Mouse (Mus musculus): ENCODE measurements around the gene Igf1r. TPM values are rescaled to one million over a fixed set of nuclear protein-coding genes. Genes with fewer than 3 reads are reported as not detected.

Gene Igf1r
- polyA plus RNA-seq, 1 experiment from 2014 or later = 6.8 TPM

- no peaks in the 10 kb centered on the region for H3K36me3 ChIP-seq (ENCODE audit: control insufficient read depth, insufficient read depth, low read length)
- H3K27ac ChIP-seq (replicated peaks) = no peak overlapping the region
- no peak overlapping the region for H3K4me3 ChIP-seq (ENCODE audit: low read depth, low read length)
- no peaks in the 10 kb centered on the region for H3K27me3 ChIP-seq (ENCODE audit: control insufficient read depth, insufficient read depth, low read length)
- 50% methylated on average over 5 of the region's 5 CpGs for WGBS
- no peaks in the 10 kb centered on the region for H3K4me1 ChIP-seq (replicated peaks; ENCODE audit: control insufficient read depth, insufficient read depth)
- H3K4me2 ChIP-seq (replicated peaks; ENCODE audit: low read depth) = no peak overlapping the region
- TF ChIP-seq EP300 (optimal IDR thresholded peaks at IDR 0.05) = no peak
- TF ChIP-seq CTCF (IDR thresholded peaks at IDR 0.05; ENCODE audit: low read depth) = no peak
- no peak for ATAC-seq (ENCODE audit: low FRiP score, low TSS enrichment)
- no peak for DNase-seq (ENCODE audit: low spot score)
- no peaks in the 10 kb centered on the region for H3K9me3 ChIP-seq (ENCODE audit: control insufficient read depth, low read length)
- no peak overlapping the region for H3K9ac ChIP-seq (ENCODE audit: low read length)
Observed at GRCm38 (mm10) chr7:68119605-68120004, 167.0 kb downstream of the Igf1r start.

GRCm38 (mm10) chr7:68122418-68122817, 169.8 kb downstream of the Igf1r start:
- no peaks in the 10 kb centered on the region for H3K27me3 ChIP-seq (ENCODE audit: control insufficient read depth, insufficient read depth, low read length)
- no peaks in the 10 kb centered on the region for H3K4me1 ChIP-seq (replicated peaks; ENCODE audit: control insufficient read depth, insufficient read depth)
- H3K36me3 ChIP-seq (ENCODE audit: control insufficient read depth, insufficient read depth, low read length) = no peaks in the 10 kb centered on the region
- no peak overlapping the region for H3K9ac ChIP-seq (ENCODE audit: low read length)
- DNase-seq (ENCODE audit: low spot score) (no peak), ATAC-seq (ENCODE audit: low FRiP score, low TSS enrichment) (no peak)
- 34% methylated on average over 3 of the region's 3 CpGs for WGBS
- TF ChIP-seq EP300 (optimal IDR thresholded peaks at IDR 0.05) = no peak
- no peak for TF ChIP-seq CTCF (IDR thresholded peaks at IDR 0.05; ENCODE audit: low read depth)
- no peak overlapping the region for H3K4me3 ChIP-seq (ENCODE audit: low read depth, low read length)
- no peaks in the 10 kb centered on the region for H3K9me3 ChIP-seq (ENCODE audit: control insufficient read depth, low read length)
- H3K27ac ChIP-seq (replicated peaks) = no peak overlapping the region
- H3K4me2 ChIP-seq (replicated peaks; ENCODE audit: low read depth) = no peak overlapping the region

- ATAC-seq (ENCODE audit: low FRiP score, low TSS enrichment) = no peak
- H3K4me1 ChIP-seq (replicated peaks; ENCODE audit: control insufficient read depth, insufficient read depth) = 0 out of 2 replicates have a peak, but pooled peaks cover 3% of the 10 kb centered on the region
- TF ChIP-seq CTCF (IDR thresholded peaks at IDR 0.05; ENCODE audit: low read depth) (no peak), EP300 (optimal IDR thresholded peaks at IDR 0.05) (no peak)
- no peak overlapping the region for H3K9ac ChIP-seq (ENCODE audit: low read length)
- H3K4me3 ChIP-seq (ENCODE audit: low read depth, low read length) = no peak overlapping the region
- H3K4me2 ChIP-seq (replicated peaks; ENCODE audit: low read depth) = no peak overlapping the region
- H3K36me3 ChIP-seq (ENCODE audit: control insufficient read depth, insufficient read depth, low read length) = no peaks in the 10 kb centered on the region
- H3K9me3 ChIP-seq (ENCODE audit: control insufficient read depth, low read length) = no peaks in the 10 kb centered on the region
- DNase-seq (ENCODE audit: low spot score) = no peak
- WGBS = 81% methylated on average over 2 of the region's 2 CpGs
- no peaks in the 10 kb centered on the region for H3K27me3 ChIP-seq (ENCODE audit: control insufficient read depth, insufficient read depth, low read length)
- H3K27ac ChIP-seq (replicated peaks) = no peak overlapping the region
Observed at GRCm38 (mm10) chr7:68125347-68125746, 172.7 kb downstream of the Igf1r start.

- H3K4me2 ChIP-seq (replicated peaks; ENCODE audit: low read depth) = no peak overlapping the region
- peak; percentile 33; the same call in 1 of the 2 replicates for ATAC-seq (ENCODE audit: low FRiP score, low TSS enrichment)
- H3K4me1 ChIP-seq (replicated peaks; ENCODE audit: control insufficient read depth, insufficient read depth) = 0 out of 2 replicates have a peak, but pooled peaks cover 6% of the 10 kb centered on the region
- no peak for TF ChIP-seq EP300 (optimal IDR thresholded peaks at IDR 0.05)
- TF ChIP-seq CTCF (IDR thresholded peaks at IDR 0.05; ENCODE audit: low read depth) = peak; percentile 84
- no peak overlapping the region for H3K4me3 ChIP-seq (ENCODE audit: low read depth, low read length)
- DNase-seq (ENCODE audit: low spot score) = peak; percentile 69
- no peaks in the 10 kb centered on the region for H3K36me3 ChIP-seq (ENCODE audit: control insufficient read depth, insufficient read depth, low read length)
- H3K27ac ChIP-seq (replicated peaks) = peak overlapping the region; percentile 75; the same call in 1 of the 2 replicates
- no peaks in the 10 kb centered on the region for H3K9me3 ChIP-seq (ENCODE audit: control insufficient read depth, low read length)
- no peaks in the 10 kb centered on the region for H3K27me3 ChIP-seq (ENCODE audit: control insufficient read depth, insufficient read depth, low read length)
- WGBS = 32% methylated on average over 6 of the region's 6 CpGs
- H3K9ac ChIP-seq (ENCODE audit: low read length) = no peak overlapping the region
Observed at GRCm38 (mm10) chr7:68127799-68128261, 175.2 kb downstream of the Igf1r start.

- Histone ChIP-seq H3K27me3 (ENCODE audit: control insufficient read depth, insufficient read depth, low read length) (no peaks in the 10 kb centered on the region), H3K27ac (replicated peaks) (peak overlapping the region; percentile 91), H3K4me1 (replicated peaks; ENCODE audit: control insufficient read depth, insufficient read depth) (0 out of 2 replicates have a peak, but pooled peaks cover 6% of the 10 kb centered on the region), H3K36me3 (ENCODE audit: control insufficient read depth, insufficient read depth, low read length) (no peaks in the 10 kb centered on the region), H3K4me3 (ENCODE audit: low read depth, low read length) (peak overlapping the region; percentile 48), H3K9me3 (ENCODE audit: control insufficient read depth, low read length) (no peaks in the 10 kb centered on the region), H3K4me2 (replicated peaks; ENCODE audit: low read depth) (peak overlapping the region; percentile 72), H3K9ac (ENCODE audit: low read length) (peak overlapping the region; percentile 57; the same call in 1 of the 2 replicates)
- DNase-seq (ENCODE audit: low spot score) (no peak), ATAC-seq (ENCODE audit: low FRiP score, low TSS enrichment) (no peak)
- 19% methylated on average over 7 of the region's 7 CpGs for WGBS
- TF ChIP-seq EP300 (optimal IDR thresholded peaks at IDR 0.05) = no peak
- no peak for TF ChIP-seq CTCF (IDR thresholded peaks at IDR 0.05; ENCODE audit: low read depth)
Observed at GRCm38 (mm10) chr7:68128271-68128674, 175.6 kb downstream of the Igf1r start.

GRCm38 (mm10) chr7:68129077-68129511, 176.5 kb downstream of the Igf1r start:
- Histone ChIP-seq H3K27ac (replicated peaks) (peak overlapping the region; percentile 91), H3K9me3 (ENCODE audit: control insufficient read depth, low read length) (no peaks in the 10 kb centered on the region), H3K4me1 (replicated peaks; ENCODE audit: control insufficient read depth, insufficient read depth) (0 out of 2 replicates have a peak, but pooled peaks cover 6% of the 10 kb centered on the region), H3K4me2 (replicated peaks; ENCODE audit: low read depth) (peak overlapping the region; percentile 72), H3K9ac (ENCODE audit: low read length) (peak overlapping the region; percentile 57), H3K27me3 (ENCODE audit: control insufficient read depth, insufficient read depth, low read length) (no peaks in the 10 kb centered on the region), H3K36me3 (ENCODE audit: control insufficient read depth, insufficient read depth, low read length) (no peaks in the 10 kb centered on the region), H3K4me3 (ENCODE audit: low read depth, low read length) (peak overlapping the region; percentile 48)
- 0 out of 2 replicates have a peak, but pooled peaks have one; percentile 2 for TF ChIP-seq CTCF (IDR thresholded peaks at IDR 0.05; ENCODE audit: low read depth)
- TF ChIP-seq EP300 (optimal IDR thresholded peaks at IDR 0.05) = peak; percentile 31
- under 1% methylated on average over 19 of the region's 19 CpGs for WGBS
- peak; percentile 93 for ATAC-seq (ENCODE audit: low FRiP score, low TSS enrichment)
- peak; percentile 94 for DNase-seq (ENCODE audit: low spot score)
